Mouse (Mus musculus) hindbrain, embryonic 16.5 days (tissue): ENCODE data around the gene Dock1. TPM values are rescaled to one million over a fixed set of nuclear protein-coding genes. Genes with fewer than 3 reads are reported as not detected.

ENCODE experiments used
- ATAC-seq: fragments of 200-750 bp; cut with Nextera tagmentation; 2 replicates; pipeline ENCODE4 v1.8.0; 2017; ENCODE audit warnings: moderate TSS enrichment, moderate library complexity
- H3K27ac ChIP-seq: fragments of 300-500 bp; sonication (generic); 2 replicates; pipeline ENCODE4 v1.5.1; 2014; ENCODE audit warnings: low read depth, mild to moderate bottlenecking, control low read depth, low read length, moderate library complexity
- H3K27me3 ChIP-seq: fragments of 300-500 bp; sonication (generic); replicated peaks from 2 replicates; pipeline ENCODE4 v1.6.1; 2014; ENCODE audit warnings: low read length; ENCODE audit not compliant: control insufficient read depth, insufficient read depth
- H3K36me3 ChIP-seq: fragments of 300-500 bp; sonication (generic); 2 replicates; pipeline ENCODE4 v1.6.1; 2014; ENCODE audit warnings: mild to moderate bottlenecking, low read length, moderate library complexity, mixed read lengths; ENCODE audit not compliant: control insufficient read depth, insufficient read depth
- H3K4me1 ChIP-seq: fragments of 300-500 bp; sonication (generic); 2 replicates; pipeline ENCODE4 v1.6.1; 2014; ENCODE audit warnings: low read depth, low read length; ENCODE audit not compliant: control insufficient read depth, insufficient read depth
- H3K4me2 ChIP-seq: fragments of 300-500 bp; sonication (generic); 2 replicates; pipeline ENCODE4 v1.6.1; 2014; ENCODE audit warnings: mild to moderate bottlenecking, low read length, control low read depth, moderate library complexity
- H3K4me3 ChIP-seq: fragments of 300-500 bp; sonication (generic); 2 replicates; pipeline ENCODE4 v1.5.1; 2014; ENCODE audit warnings: mild to moderate bottlenecking, low read length, control low read depth, moderate library complexity
- H3K9ac ChIP-seq: fragments of 300-500 bp; sonication (generic); 2 replicates; pipeline ENCODE4 v1.6.1; 2014; ENCODE audit warnings: low read depth, mild to moderate bottlenecking, control low read depth, low read length, moderate library complexity
- H3K9me3 ChIP-seq: fragments of 300-500 bp; sonication (generic); 2 replicates; pipeline ENCODE4 v1.6.1; 2014; ENCODE audit warnings: mild to moderate bottlenecking, low read length, moderate library complexity; ENCODE audit not compliant: control insufficient read depth
- WGBS: fragments of 180-500 bp; shearing (Covaris S2); extraction: QIAGEN DNeasy Blood & Tissue Kit; methylation state at CpG from one replicate; pipeline ENCODE4 v1.1.7; 2014; 5-methylcytosine and 5-hydroxymethylcytosine counted together
- polyA plus RNA-seq: library from polyadenylated mRNA; unstranded; fragments of >200 nt; fragmentation: Nextera tagmentation; extraction: Ambion mirVana; gene quantifications from 2 replicates; pipeline ENCODE4 v1.2.1, GENCODE M21; 2015

Gene Dock1
- polyA plus RNA-seq, 1 experiment from 2014 or later = 8.9 TPM

- Histone ChIP-seq H3K4me3 (no peak overlapping the region), H3K27ac (no peak overlapping the region), H3K4me2 (no peak overlapping the region), H3K36me3 (no peaks in the 10 kb centered on the region), H3K27me3 (no peaks in the 10 kb centered on the region), H3K9ac (no peak overlapping the region), H3K9me3 (no peaks in the 10 kb centered on the region), H3K4me1 (no peaks in the 10 kb centered on the region)
- ATAC-seq = no peak
- WGBS = 88% methylated on average over 5 of the region's 5 CpGs
Observed at GRCm38 (mm10) chr7:134690118-134690517, 19.7 kb downstream of the Dock1 start.

GRCm38 (mm10) chr7:134690806-134691205 is 20.4 kb downstream of the Dock1 start:
- Histone ChIP-seq H3K36me3 (no peaks in the 10 kb centered on the region), H3K27ac (no peak overlapping the region), H3K4me3 (no peak overlapping the region), H3K9ac (no peak overlapping the region), H3K4me2 (no peak overlapping the region), H3K4me1 (no peaks in the 10 kb centered on the region), H3K27me3 (no peaks in the 10 kb centered on the region), H3K9me3 (no peaks in the 10 kb centered on the region)
- ATAC-seq = no peak
- WGBS = 98% methylated on average over 3 of the region's 3 CpGs

DNA sequence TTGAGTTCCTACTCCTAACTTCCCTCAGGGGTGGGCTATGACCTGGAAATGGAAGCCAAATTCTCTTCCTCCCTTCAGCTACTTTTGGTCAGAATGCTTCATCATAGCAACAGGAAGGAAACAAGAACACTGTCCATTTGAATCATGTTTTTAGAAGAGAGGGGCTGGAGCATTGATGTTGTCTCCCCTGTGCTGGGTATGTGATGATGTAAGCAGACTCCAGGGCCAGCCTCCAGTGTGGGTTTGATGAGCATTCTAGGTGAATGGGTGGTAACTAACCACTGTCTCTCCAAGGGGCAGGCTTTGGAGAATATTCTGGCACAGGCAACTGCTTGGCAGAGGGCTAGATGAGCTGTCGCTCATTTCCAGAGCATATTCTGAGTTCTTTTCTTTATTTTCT is 22.9 kb downstream of the Dock1 start:
- H3K27ac ChIP-seq = no peak overlapping the region
- no peak for ATAC-seq
- no peak overlapping the region for H3K4me3 ChIP-seq
- 84% methylated on average over 1 of the region's 1 CpGs for WGBS
- no peaks in the 10 kb centered on the region for H3K4me1 ChIP-seq
- H3K9me3 ChIP-seq = no peaks in the 10 kb centered on the region
- H3K36me3 ChIP-seq = no peaks in the 10 kb centered on the region
- no peak overlapping the region for H3K9ac ChIP-seq
- no peaks in the 10 kb centered on the region for H3K27me3 ChIP-seq
- H3K4me2 ChIP-seq = no peak overlapping the region

DNA sequence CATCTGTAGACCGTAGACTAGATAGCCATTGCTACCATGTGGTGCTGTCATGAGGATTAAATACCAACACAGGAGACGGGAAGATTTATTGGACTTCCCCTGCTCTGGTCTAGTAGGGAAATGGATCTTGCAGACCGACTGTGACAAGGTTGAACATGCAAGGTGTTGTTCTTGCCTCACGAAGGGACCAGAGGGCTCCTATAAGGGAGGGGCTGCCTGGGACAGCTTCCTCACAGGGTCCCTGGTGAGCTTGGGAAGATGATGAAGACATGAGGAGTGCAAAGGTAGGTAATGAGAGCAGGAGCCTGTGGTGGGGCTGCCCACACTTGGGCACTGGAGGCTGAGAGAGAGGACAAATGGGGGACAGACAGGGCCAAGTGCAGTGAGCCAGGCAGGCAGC is 25.0 kb downstream of the Dock1 start:
- H3K9me3 ChIP-seq = no peaks in the 10 kb centered on the region
- H3K27ac ChIP-seq = no peak overlapping the region
- no peaks in the 10 kb centered on the region for H3K36me3 ChIP-seq
- H3K4me2 ChIP-seq = no peak overlapping the region
- no peak for ATAC-seq
- no peak overlapping the region for H3K4me3 ChIP-seq
- 86% methylated on average over 4 of the region's 4 CpGs for WGBS
- no peaks in the 10 kb centered on the region for H3K4me1 ChIP-seq
- no peak overlapping the region for H3K9ac ChIP-seq
- no peaks in the 10 kb centered on the region for H3K27me3 ChIP-seq

GRCm38 (mm10) chr7:134696126-134696979 is 25.9 kb downstream of the Dock1 start:
- Histone ChIP-seq H3K4me1 (no peaks in the 10 kb centered on the region), H3K4me2 (no peak overlapping the region), H3K9me3 (no peaks in the 10 kb centered on the region), H3K9ac (no peak overlapping the region; the same call in 1 of the 2 replicates), H3K27ac (no peak overlapping the region), H3K27me3 (no peaks in the 10 kb centered on the region), H3K36me3 (no peaks in the 10 kb centered on the region), H3K4me3 (no peak overlapping the region)
- 89% methylated on average over 10 of the region's 10 CpGs for WGBS
- no peak for ATAC-seq

- no peak overlapping the region for H3K9ac ChIP-seq
- no peak overlapping the region for H3K4me2 ChIP-seq
- ATAC-seq = no peak
- no peak overlapping the region for H3K27ac ChIP-seq
- no peaks in the 10 kb centered on the region for H3K9me3 ChIP-seq
- no peaks in the 10 kb centered on the region for H3K4me1 ChIP-seq
- H3K36me3 ChIP-seq = no peaks in the 10 kb centered on the region
- no peak overlapping the region for H3K4me3 ChIP-seq
- H3K27me3 ChIP-seq = no peaks in the 10 kb centered on the region
- WGBS = 72% methylated on average over 4 of the region's 4 CpGs
Observed at GRCm38 (mm10) chr7:134697479-134697878, 27.0 kb downstream of the Dock1 start.

DNA sequence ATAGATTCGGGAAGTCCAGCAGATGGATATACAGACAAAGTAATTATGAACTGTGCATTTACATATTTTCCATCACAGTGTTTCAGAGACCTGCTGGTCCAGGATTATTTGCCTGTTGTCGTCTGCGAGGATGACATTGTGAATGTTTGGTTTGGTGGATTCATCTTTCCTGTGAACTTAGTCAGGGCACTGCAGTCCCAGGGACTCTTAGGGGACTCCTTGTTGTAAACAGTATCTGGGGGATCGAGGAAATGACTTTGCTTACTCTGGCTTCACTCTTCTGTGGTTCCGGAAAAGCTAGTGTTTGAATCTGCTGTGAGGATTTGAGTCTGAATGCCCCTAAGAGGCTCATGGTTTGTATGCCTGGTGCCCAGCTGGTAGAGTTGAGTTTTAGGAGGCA is 27.8 kb downstream of the Dock1 start:
- H3K9ac ChIP-seq = no peak overlapping the region
- no peak overlapping the region for H3K27ac ChIP-seq
- H3K4me3 ChIP-seq = no peak overlapping the region
- H3K27me3 ChIP-seq = no peaks in the 10 kb centered on the region
- no peak for ATAC-seq
- H3K9me3 ChIP-seq = no peaks in the 10 kb centered on the region
- no peak overlapping the region for H3K4me2 ChIP-seq
- 72% methylated on average over 5 of the region's 5 CpGs for WGBS
- H3K4me1 ChIP-seq = no peaks in the 10 kb centered on the region
- no peaks in the 10 kb centered on the region for H3K36me3 ChIP-seq

- no peak overlapping the region for H3K4me2 ChIP-seq
- no peak overlapping the region; the same call in 1 of the 2 replicates for H3K9ac ChIP-seq
- no peaks in the 10 kb centered on the region for H3K27me3 ChIP-seq
- H3K27ac ChIP-seq = no peak overlapping the region
- ATAC-seq = no peak
- H3K4me1 ChIP-seq = no peaks in the 10 kb centered on the region
- 67% methylated on average over 5 of the region's 5 CpGs for WGBS
- H3K9me3 ChIP-seq = no peaks in the 10 kb centered on the region
- H3K4me3 ChIP-seq = no peak overlapping the region
- H3K36me3 ChIP-seq = no peaks in the 10 kb centered on the region
Observed at GRCm38 (mm10) chr7:134700001-134700400, 29.5 kb downstream of the Dock1 start.

GRCm38 (mm10) chr7:134702481-134702880 is 32.0 kb downstream of the Dock1 start:
- Histone ChIP-seq H3K27me3 (no peaks in the 10 kb centered on the region), H3K4me3 (no peak overlapping the region), H3K27ac (no peak overlapping the region), H3K4me1 (no peaks in the 10 kb centered on the region), H3K9ac (no peak overlapping the region), H3K36me3 (no peaks in the 10 kb centered on the region), H3K9me3 (no peaks in the 10 kb centered on the region), H3K4me2 (no peak overlapping the region)
- 75% methylated on average over 5 of the region's 5 CpGs for WGBS
- ATAC-seq = no peak
